Mouse (Mus musculus) heart, postnatal 0 days (tissue): ENCODE measurements around the gene Zfp692.

Experiments
- CTCF ChIP-seq: IDR thresholded peaks from 2 replicates; pipeline ENCODE4 v1.5.1; 2016; ENCODE audit warnings: antibody characterized with exemption, control low read depth, low read depth
- EP300 ChIP-seq: IDR thresholded peaks from 2 replicates; pipeline ENCODE4 v1.6.1; 2016; ENCODE audit warnings: antibody characterized with exemption, low read depth

DNA sequence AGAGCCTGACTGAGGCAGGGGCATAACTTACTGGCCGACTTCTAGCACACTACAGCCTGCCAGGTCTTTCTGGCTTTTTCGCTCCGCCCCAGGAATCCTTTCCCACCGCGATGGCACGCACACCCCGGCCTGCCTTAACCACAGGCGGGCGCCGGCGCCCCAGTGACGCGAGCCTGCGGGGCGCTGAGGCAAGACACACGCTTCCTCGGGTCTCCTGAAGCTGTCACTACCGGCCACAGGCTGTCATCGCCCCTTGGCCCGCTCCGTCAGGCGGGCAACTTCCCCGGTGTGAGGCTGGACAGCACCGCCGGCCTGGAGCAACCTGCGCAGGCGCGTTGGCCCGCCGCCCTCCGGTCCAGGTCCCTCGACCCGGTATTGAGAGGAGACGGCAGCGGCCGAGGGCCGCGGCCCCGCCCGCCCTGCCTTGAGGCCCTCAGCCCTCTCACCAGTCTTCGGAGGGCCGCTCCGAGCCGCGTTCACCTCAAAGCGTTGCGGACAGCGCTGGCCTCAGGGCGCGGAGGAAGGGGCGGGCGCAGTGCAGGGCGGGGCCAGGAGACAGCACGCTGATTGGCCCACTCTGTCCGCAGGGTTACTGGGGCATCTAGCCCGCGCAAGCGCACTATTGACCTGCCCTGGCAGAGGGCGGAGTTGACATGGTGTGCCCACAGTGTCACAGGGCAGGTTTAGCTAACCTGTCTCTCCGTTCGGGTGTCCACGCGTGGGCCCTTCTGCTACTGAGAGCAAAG is 16.1 kb downstream of the Zfp692 start:
- TF ChIP-seq CTCF (no peak), EP300 (no peak)
